Mouse (Mus musculus) MEL (cell line): ENCODE measurements at regions not wholly inside any gene's neighbourhood (a gene's known extent, or its start where the extent isn't known, plus 50 kb on each side); places are given as distances from the start of the nearest gene placed in this dataset.

Source experiments
- DNase-seq: peaks from one replicate; pipeline ENCODE4 v3.0.0; 2011; ENCODE audit warnings: low read depth, low spot score
- H3K27ac ChIP-seq: 2 replicates; pipeline ENCODE4 v1.5.1; 2012; ENCODE audit warnings: low read depth, mild to moderate bottlenecking, control low read depth, low read length, moderate library complexity; ENCODE audit not compliant: control insufficient read depth
- H3K27me3 ChIP-seq, 2 experiments: fragments of 150-350 bp in 1 of 2; sonication (generic) in 1 of 2; 2 replicates each; pipeline ENCODE4 v1.6.1; 2012; ENCODE audit warnings: low read length in 2 of 2, mild to moderate bottlenecking in 2 of 2, improper control_type of control experiment in 1 of 2, moderate library complexity in 1 of 2; ENCODE audit not compliant: insufficient read depth in 2 of 2, control insufficient read depth in 1 of 2
- H3K36me3 ChIP-seq, 2 experiments: 2 replicates each; pipeline ENCODE4 v1.6.1; 2012 to 2014; ENCODE audit warnings: low read length in 2 of 2, improper control_type of control experiment in 1 of 2, inconsistent platforms in 1 of 2, mild to moderate bottlenecking in 1 of 2; ENCODE audit not compliant: insufficient read depth in 2 of 2, control insufficient read depth in 1 of 2
- H3K4me1 ChIP-seq, 2 experiments: fragments of 150-350 bp in 1 of 2; sonication (generic) in 1 of 2; 2 replicates each; pipeline ENCODE4 v1.6.1; 2012; ENCODE audit warnings: low read length in 2 of 2, improper control_type of control experiment in 1 of 2, mild to moderate bottlenecking in 1 of 2; ENCODE audit not compliant: insufficient read depth in 2 of 2, control insufficient read depth in 1 of 2
- H3K4me3 ChIP-seq, 2 experiments: fragments of 150-350 bp in 1 of 2; sonication (generic) in 1 of 2; 2 replicates each; pipeline ENCODE4 v1.5.1; 2012; ENCODE audit warnings: low read depth in 2 of 2, low read length in 2 of 2, mild to moderate bottlenecking in 2 of 2, moderate library complexity in 2 of 2, control low read depth in 1 of 2, improper control_type of control experiment in 1 of 2; ENCODE audit not compliant: control insufficient read depth in 1 of 2, insufficient read depth in 1 of 2
- H3K79me2 ChIP-seq: 2 replicates; pipeline ENCODE4 v1.6.1; 2012; ENCODE audit warnings: mild to moderate bottlenecking, low read length, moderate library complexity; ENCODE audit not compliant: control insufficient read depth, poor library complexity, insufficient read depth
- H3K9ac ChIP-seq: 2 replicates; pipeline ENCODE4 v1.6.1; 2012; ENCODE audit warnings: low read depth, mild to moderate bottlenecking, control low read depth, low read length, moderate library complexity; ENCODE audit not compliant: control insufficient read depth, poor library complexity, severe bottlenecking
- H3K9me3 ChIP-seq: fragments of 150-350 bp; sonication (generic); replicated peaks from 2 replicates; pipeline ENCODE4 v1.6.1; 2012; ENCODE audit warnings: mild to moderate bottlenecking, low read length, improper control_type of control experiment, moderate library complexity; ENCODE audit not compliant: insufficient read depth
- BHLHE40 ChIP-seq: IDR thresholded peaks from 2 replicates; pipeline ENCODE4 v1.6.1; 2012; ENCODE audit warnings: low read depth, mild to moderate bottlenecking, inconsistent platforms, low read length, improper control_type of control experiment, borderline replicate concordance
- CHD1 ChIP-seq: IDR thresholded peaks from 2 replicates; pipeline ENCODE4 v1.6.1; 2012; ENCODE audit warnings: low read depth, mild to moderate bottlenecking, inconsistent platforms, low read length, improper control_type of control experiment
- CHD2 ChIP-seq: IDR thresholded peaks from 2 replicates; pipeline ENCODE4 v1.6.1; 2011; ENCODE audit warnings: low read length, improper control_type of control experiment
- ELF1 ChIP-seq: IDR thresholded peaks from 2 replicates; pipeline ENCODE4 v1.6.1; 2014; ENCODE audit warnings: low read depth, mild to moderate bottlenecking, inconsistent platforms, low read length, improper control_type of control experiment, moderate library complexity
- EP300 ChIP-seq, 2 experiments: IDR thresholded peaks; 2 replicates each; pipeline ENCODE4 v1.6.1; 2011; ENCODE audit warnings: improper control_type of control experiment in 2 of 2, low read length in 2 of 2, low read depth in 1 of 2, mild to moderate bottlenecking in 1 of 2
- ETS1 ChIP-seq: IDR thresholded peaks from 2 replicates; pipeline ENCODE4 v1.6.1; 2012; ENCODE audit warnings: low read depth, mild to moderate bottlenecking, inconsistent platforms, low read length, improper control_type of control experiment, moderate library complexity
- GABPA ChIP-seq: IDR thresholded peaks from 2 replicates; pipeline ENCODE4 v1.6.1; 2012; ENCODE audit warnings: low read depth, mild to moderate bottlenecking, inconsistent platforms, low read length, improper control_type of control experiment, moderate library complexity
- GATA1 ChIP-seq: IDR thresholded peaks from 2 replicates; pipeline ENCODE4 v1.6.1; 2011; ENCODE audit warnings: low read depth, low read length, improper control_type of control experiment
- HCFC1 ChIP-seq: IDR thresholded peaks from 2 replicates; pipeline ENCODE4 v1.6.1; 2012; ENCODE audit warnings: low read depth, mild to moderate bottlenecking, inconsistent platforms, low read length, improper control_type of control experiment, moderate library complexity
- JUND ChIP-seq: IDR thresholded peaks from 2 replicates; pipeline ENCODE4 v1.6.1; 2011; ENCODE audit warnings: low read depth, mild to moderate bottlenecking, improper control_type of control experiment, low read length
- MAFK ChIP-seq: IDR thresholded peaks from 2 replicates; pipeline ENCODE4 v1.6.1; 2011; ENCODE audit warnings: low read depth, mild to moderate bottlenecking, low read length, improper control_type of control experiment, borderline replicate concordance
- MYB ChIP-seq: IDR thresholded peaks from 2 replicates; pipeline ENCODE4 v1.6.1; 2011; ENCODE audit warnings: mild to moderate bottlenecking, low read depth, low read length, improper control_type of control experiment
- MYC ChIP-seq: IDR thresholded peaks from 2 replicates; pipeline ENCODE4 v1.6.1; 2011; ENCODE audit warnings: low read depth, mild to moderate bottlenecking, low read length, improper control_type of control experiment, moderate library complexity
- NELFE ChIP-seq: IDR thresholded peaks from 2 replicates; pipeline ENCODE4 v1.6.1; 2011; ENCODE audit warnings: low read depth, low read length, improper control_type of control experiment
- POLR2A ChIP-seq, 2 experiments: IDR thresholded peaks; 2 replicates each; pipeline ENCODE4 v1.6.1; 2011 to 2012; ENCODE audit warnings: low read length in 2 of 2, mild to moderate bottlenecking in 2 of 2, control low read depth in 1 of 2, improper control_type of control experiment in 1 of 2, low read depth in 1 of 2, moderate library complexity in 1 of 2; ENCODE audit not compliant: control insufficient read depth in 1 of 2, insufficient read depth in 1 of 2, poor library complexity in 1 of 2
- POLR2AphosphoS2 ChIP-seq: IDR thresholded peaks from 2 replicates; pipeline ENCODE4 v1.6.1; 2011; ENCODE audit warnings: low read length, improper control_type of control experiment
- POLR2AphosphoS5 ChIP-seq: IDR thresholded peaks from 2 replicates; pipeline ENCODE4 v1.6.1; 2012; ENCODE audit warnings: low read depth, borderline replicate concordance, mild to moderate bottlenecking, inconsistent platforms, low read length, moderate library complexity, mixed read lengths
- RAD21 ChIP-seq: IDR thresholded peaks from 2 replicates; pipeline ENCODE4 v1.6.1; 2011; ENCODE audit warnings: mild to moderate bottlenecking, low read depth, low read length, improper control_type of control experiment
- TAL1 ChIP-seq: IDR thresholded peaks from 2 replicates; pipeline ENCODE4 v1.6.1; 2012; ENCODE audit warnings: mild to moderate bottlenecking, inconsistent platforms, low read length, moderate library complexity, mixed read lengths
- TBP ChIP-seq: IDR thresholded peaks from 2 replicates; pipeline ENCODE4 v1.8.0; 2011; ENCODE audit warnings: low read depth, low read length, improper control_type of control experiment
- TCF12 ChIP-seq: IDR thresholded peaks from 2 replicates; pipeline ENCODE4 v1.6.1; 2014; ENCODE audit warnings: low read depth, mild to moderate bottlenecking, inconsistent platforms, low read length, improper control_type of control experiment, moderate library complexity
- USF1 ChIP-seq: IDR thresholded peaks from 2 replicates; pipeline ENCODE4 v1.6.1; 2014; ENCODE audit warnings: low read depth, mild to moderate bottlenecking, inconsistent platforms, low read length, improper control_type of control experiment, moderate library complexity
- ZKSCAN1 ChIP-seq: IDR thresholded peaks from 2 replicates; pipeline ENCODE4 v1.6.1; 2012; ENCODE audit warnings: low read depth, mild to moderate bottlenecking, inconsistent platforms, low read length, improper control_type of control experiment, moderate library complexity
- ZMIZ1 ChIP-seq: IDR thresholded peaks from 2 replicates; pipeline ENCODE4 v1.6.1; 2012; ENCODE audit warnings: low read depth, mild to moderate bottlenecking, inconsistent platforms, low read length, improper control_type of control experiment, moderate library complexity
- ZNF384 ChIP-seq: IDR thresholded peaks from 2 replicates; pipeline ENCODE4 v1.6.1; 2012; ENCODE audit warnings: low read depth, mild to moderate bottlenecking, inconsistent platforms, low read length, improper control_type of control experiment

GRCm38 (mm10) chr10:17522026-17522541, 200.9 kb upstream of the Cited2 start (continued):
- peak; percentile 19 to 61; a peak in 3 of 4 replicates for TF ChIP-seq EP300 (IDR thresholded peaks at IDR 0.05; ENCODE audit: low read depth in 1 of 2, low read length in 2 of 2)
- TF ChIP-seq MYC: no peak; the same call in 1 of the 2 replicates
- TF ChIP-seq NELFE: no peak
- TF ChIP-seq MAFK: no peak
- no peak for TF ChIP-seq TCF12
- TF ChIP-seq POLR2A (IDR thresholded peaks at IDR 0.05; ENCODE audit: control insufficient read depth in 1 of 2, insufficient read depth in 1 of 2, low read depth in 1 of 2, low read length in 2 of 2, poor library complexity in 1 of 2): no peak
- TF ChIP-seq USF1: no peak
- TF ChIP-seq GABPA: no peak
- TF ChIP-seq TAL1: no peak
- no peak for TF ChIP-seq CHD1
- peak; percentile 50; the same call in 1 of the 2 replicates for TF ChIP-seq HCFC1
- TF ChIP-seq MYB: no peak
- TF ChIP-seq RAD21: no peak; the same call in 1 of the 2 replicates
- no peak for TF ChIP-seq ELF1
- TF ChIP-seq GATA1: no peak; the same call in 1 of the 2 replicates
- TF ChIP-seq TBP: 0 out of 2 replicates have a peak, but pooled peaks have one; percentile 37
- TF ChIP-seq POLR2AphosphoS5: no peak
- TF ChIP-seq ZNF384: peak; percentile 98
- TF ChIP-seq BHLHE40: no peak
- no peak for TF ChIP-seq CHD2
- TF ChIP-seq ZKSCAN1: peak; percentile 79
- TF ChIP-seq POLR2AphosphoS2: no peak

DNA sequence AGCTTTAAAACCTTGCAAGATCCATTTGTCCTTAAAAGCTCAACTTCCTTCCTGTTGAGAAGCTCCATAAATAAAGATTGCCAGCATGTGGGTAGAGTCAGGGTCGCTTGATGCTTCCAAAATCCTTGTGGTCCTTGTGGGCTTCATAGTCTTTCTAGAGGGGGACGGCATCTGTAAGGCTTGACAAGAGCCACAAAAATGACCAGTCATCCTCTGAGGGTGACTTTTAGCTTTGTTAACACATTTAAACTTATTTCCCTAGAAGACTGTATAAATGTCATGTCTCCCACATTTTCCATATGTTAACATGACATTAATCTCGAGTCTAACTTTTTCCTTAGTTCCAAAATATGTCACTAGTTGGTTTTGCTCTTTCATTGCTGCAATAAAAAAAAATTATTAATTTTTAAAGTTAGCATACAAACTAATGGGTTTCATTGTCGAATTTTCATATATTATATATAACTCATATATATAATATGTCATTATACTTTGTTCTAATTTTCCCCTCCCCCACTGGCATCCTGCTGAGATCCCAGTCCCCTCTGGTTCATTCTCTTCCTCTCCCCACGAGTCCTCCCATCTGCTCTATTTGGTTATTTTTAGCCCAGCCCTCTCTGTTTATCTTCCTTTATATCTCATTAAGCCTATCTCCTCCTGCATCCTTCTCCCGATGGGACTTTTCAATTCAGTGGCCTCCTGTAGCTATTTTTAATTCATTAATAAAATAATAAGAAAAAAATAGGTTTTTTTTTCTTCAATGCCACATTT, 199.3 kb upstream of the Cited2 start:
- Histone ChIP-seq H3K4me3 (no peak overlapping the region), H3K27ac (no peak overlapping the region), H3K9me3 (no peaks in the 10 kb centered on the region), H3K79me2 (no peaks in the 10 kb centered on the region), H3K27me3 (no peaks in the 10 kb centered on the region), H3K9ac (no peak overlapping the region), H3K36me3 (peaks cover 0 to 10% of the 10 kb centered on the region in 2 experiments; a peak in 2 of 4 replicates), H3K4me1 (peaks cover 0 to 3% of the 10 kb centered on the region in 2 experiments; a peak in 1 of 4 replicates)
- TF ChIP-seq GABPA (no peak), RAD21 (no peak), ELF1 (no peak), POLR2A (IDR thresholded peaks at IDR 0.05; ENCODE audit: control insufficient read depth in 1 of 2, insufficient read depth in 1 of 2, low read depth in 1 of 2, low read length in 2 of 2, poor library complexity in 1 of 2) (no peak), JUND (no peak), BHLHE40 (no peak), HCFC1 (no peak), ZMIZ1 (no peak), ETS1 (no peak), CHD2 (no peak)
- no peak for DNase-seq
